Mouse (Mus musculus): ENCODE data around the gene Olfr155.

GRCm38 (mm10) chr4:43854101-43854500 lies 2.7 kb downstream of the Olfr155 start:
- TF ChIP-seq POLR2A (IDR thresholded peaks at IDR 0.05; ENCODE audit: borderline replicate concordance, extremely low read depth, insufficient read depth, insufficient read length, poor library complexity, severe bottlenecking) = no peak
- no peak for TF ChIP-seq CTCF (IDR thresholded peaks at IDR 0.05; ENCODE audit: borderline replicate concordance, extremely low read depth, insufficient read depth, insufficient read length)
